Mouse (Mus musculus): ENCODE measurements at regions not wholly inside any gene's neighbourhood (a gene's known extent, or its start where the extent isn't known, plus 50 kb on each side); places are given as distances from the start of the nearest gene placed in this dataset.
A peak's percentile ranks its signal among the peaks of the same experiment; 100 is the strongest.
"Not testable (repeated sequence)": the region's sequence is repeated elsewhere in the genome, so short reads cannot be mapped to it uniquely, and the experiment has no call there.

GRCm38 (mm10) chr3:82290373-82290772 is 67.5 kb upstream of the Map9 start:
- no peak for DNase-seq (ENCODE audit: low read depth, low spot score)

- no peak for DNase-seq (ENCODE audit: low read depth, low spot score)
Measured at GRCm38 (mm10) chr3:82288996-82289395, 68.8 kb upstream of the Map9 start.

- no peak for DNase-seq (ENCODE audit: low read depth, low spot score)
Measured at GRCm38 (mm10) chr3:82276977-82277714, 80.7 kb upstream of the Map9 start.

- no peak for DNase-seq (ENCODE audit: low read depth, low spot score)
Measured at GRCm38 (mm10) chr3:82275822-82276203, 82.0 kb upstream of the Map9 start.

GRCm38 (mm10) chr3:82274945-82275821 is 82.7 kb upstream of the Map9 start:
- DNase-seq (ENCODE audit: low read depth, low spot score) = no peak

- DNase-seq (ENCODE audit: low read depth, low spot score) = no peak
Measured at GRCm38 (mm10) chr3:82274196-82274937, 83.5 kb upstream of the Map9 start.

- DNase-seq (ENCODE audit: low read depth, low spot score) = not testable (repeated sequence)
Measured at GRCm38 (mm10) chr3:82273511-82273910, 84.3 kb upstream of the Map9 start.

- no peak for DNase-seq (ENCODE audit: low read depth, low spot score)
Measured at GRCm38 (mm10) chr3:82271965-82272364, 85.9 kb upstream of the Map9 start.

- DNase-seq (ENCODE audit: low read depth, low spot score) = no peak
Measured at GRCm38 (mm10) chr3:82265941-82266340, 91.9 kb upstream of the Map9 start.

- DNase-seq (ENCODE audit: low read depth, low spot score) = no peak
Measured at GRCm38 (mm10) chr3:82261976-82262375, 95.9 kb upstream of the Map9 start.

- DNase-seq (ENCODE audit: low read depth, low spot score) = no peak
Measured at GRCm38 (mm10) chr3:82259986-82260652, 97.7 kb upstream of the Map9 start.

- peak; percentile 14 for DNase-seq (ENCODE audit: low read depth, low spot score)
Measured at GRCm38 (mm10) chr3:82250796-82251261, 105.2 kb upstream of the Gucy1a1 start.

- DNase-seq (ENCODE audit: low read depth, low spot score) = peak; percentile 21
Measured at GRCm38 (mm10) chr3:82249968-82250795, 104.6 kb upstream of the Gucy1a1 start.

- no peak for DNase-seq (ENCODE audit: low read depth, low spot score)
Measured at GRCm38 (mm10) chr3:82236377-82237057, 90.9 kb upstream of the Gucy1a1 start.

- DNase-seq (ENCODE audit: low read depth, low spot score) = no peak
Measured at GRCm38 (mm10) chr3:82234306-82234705, 88.7 kb upstream of the Gucy1a1 start.

- DNase-seq (ENCODE audit: low read depth, low spot score) = no peak
Measured at GRCm38 (mm10) chr3:82223379-82223778, 77.8 kb upstream of the Gucy1a1 start.

- DNase-seq (ENCODE audit: low read depth, low spot score) = no peak
Measured at GRCm38 (mm10) chr3:82221924-82222323, 76.3 kb upstream of the Gucy1a1 start.

GRCm38 (mm10) chr3:82219192-82219885 is 73.8 kb upstream of the Gucy1a1 start:
- DNase-seq (ENCODE audit: low read depth, low spot score) = not testable (repeated sequence)

All from retina, postnatal 7 days (tissue).